Mouse (Mus musculus) embryonic stem cell, embryonic (primary cell): Measurements from ENCODE around the gene Ctrb1.

Experiments used
- CTCF ChIA-PET, 4 experiments: fragments of 300-600 bp in 2 of 4; fragments of 350-600 bp in 2 of 4; sonication (Branson Sonifier 250); formaldehyde crosslinking; loops; one replicate each; lab custom pipeline; 2022; ENCODE audit warnings: inconsistent platforms in 2 of 4; lab: Charles Lee
- POLR2A ChIA-PET, 4 experiments: fragments of 300-600 bp in 2 of 4; fragments of 350-600 bp in 2 of 4; sonication (Branson Sonifier 250); formaldehyde crosslinking; loops; one replicate each; lab custom pipeline; 2022; ENCODE audit warnings: antibody characterized with exemption in 4 of 4, inconsistent platforms in 1 of 4; lab: Charles Lee

Gene Ctrb1

GRCm38 (mm10) chr8:111709223-111709622 is 18.4 kb upstream of the Ctrb1 start:
- POLR2A ChIA-PET = interaction anchor here in 2 of 4 experiments (1.1 to 3.4 kb wide), 4 partner anchors 9 to 211 kb away, joined by 3 to 16 read pairs (median 4); no protein-coding TSS in a partner anchor

GRCm38 (mm10) chr8:111708265-111708664 is 17.5 kb upstream of the Ctrb1 start:
- POLR2A ChIA-PET = interaction anchor here in 2 of 4 experiments (0.5 to 3.4 kb wide), 4 partner anchors 11 to 788 kb away, joined by 3 to 16 read pairs (median 4); partner anchors contain the start of gene St3gal2 (in 1 of the 2)
- CTCF ChIA-PET = interaction anchor here in 2 of 4 experiments (0.6 to 1.3 kb wide), 4 partner anchors 9 to 325 kb away, joined by 3 to 10 read pairs (median 4); no protein-coding TSS in a partner anchor

More at GRCm38 (mm10) chr8:111709223-111709622, 18.4 kb upstream of the Ctrb1 start:
- CTCF ChIA-PET = interaction anchor here in 3 of 4 experiments (0.6 to 1.3 kb wide), 4 partner anchors 8 to 324 kb away, joined by 3 to 5 read pairs (median 4); no protein-coding TSS in a partner anchor

DNA sequence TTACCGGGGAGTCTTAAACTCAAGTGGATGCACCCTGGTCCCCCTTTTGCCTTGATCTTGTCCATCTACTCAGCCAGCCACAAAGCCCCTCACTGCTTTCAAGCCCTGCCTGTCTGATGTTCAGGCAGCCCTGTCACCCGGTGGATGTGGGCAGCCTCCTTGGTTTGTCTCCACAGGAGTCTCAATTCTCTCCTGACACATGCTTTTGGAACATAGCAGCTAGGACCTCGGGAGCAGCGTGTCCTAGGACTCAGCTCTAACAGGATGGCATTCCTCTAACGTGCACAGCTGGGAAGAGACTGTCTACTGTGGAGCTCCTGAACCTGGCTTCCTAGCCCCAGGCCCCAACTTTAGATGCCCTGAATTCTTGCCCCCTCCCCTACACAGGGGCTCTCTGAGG is 14.9 kb upstream of the Ctrb1 start:
- CTCF ChIA-PET = interaction anchor here in 2 of 4 experiments (0.6 to 1.1 kb wide), 2 partner anchors 14 to 175 kb away, joined by 3 to 4 read pairs; no protein-coding TSS in a partner anchor
- POLR2A ChIA-PET = interaction anchor here (0.5 to 2.2 kb wide), 7 partner anchors 11 to 334 kb away, joined by 3 to 8 read pairs (median 3); no protein-coding TSS in a partner anchor

DNA sequence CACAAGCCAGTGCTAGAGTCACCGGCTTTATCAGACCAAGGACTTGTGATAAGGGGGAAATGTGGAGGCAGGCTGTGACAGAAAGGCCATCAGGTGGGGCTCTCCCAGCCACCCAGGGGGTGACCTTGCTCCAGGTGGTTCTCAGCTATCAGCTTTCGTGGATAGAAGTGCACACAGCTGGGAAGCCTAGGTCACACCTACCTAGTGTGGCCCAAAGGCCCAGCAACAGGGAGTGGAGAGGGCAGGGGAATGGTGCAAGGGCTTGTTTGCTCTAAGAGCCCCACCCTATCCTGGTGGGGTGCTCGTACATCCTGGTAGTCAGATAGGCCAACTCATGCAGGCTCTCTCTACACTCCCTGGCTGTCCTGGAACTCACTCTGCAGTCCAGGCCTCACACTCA is 14.4 kb upstream of the Ctrb1 start:
- ChIA-PET POLR2A (interaction anchor here (0.5 to 2.2 kb wide), 8 partner anchors 11 to 334 kb away, joined by 3 to 8 read pairs (median 4); partner anchors contain the start of gene Cfdp1 (in 1 of the 4)), CTCF (interaction anchor here in 1 of 4 experiments (1.1 kb wide), 1 partner anchor 13 kb away, joined by 4 read pairs; no protein-coding TSS in a partner anchor)

DNA sequence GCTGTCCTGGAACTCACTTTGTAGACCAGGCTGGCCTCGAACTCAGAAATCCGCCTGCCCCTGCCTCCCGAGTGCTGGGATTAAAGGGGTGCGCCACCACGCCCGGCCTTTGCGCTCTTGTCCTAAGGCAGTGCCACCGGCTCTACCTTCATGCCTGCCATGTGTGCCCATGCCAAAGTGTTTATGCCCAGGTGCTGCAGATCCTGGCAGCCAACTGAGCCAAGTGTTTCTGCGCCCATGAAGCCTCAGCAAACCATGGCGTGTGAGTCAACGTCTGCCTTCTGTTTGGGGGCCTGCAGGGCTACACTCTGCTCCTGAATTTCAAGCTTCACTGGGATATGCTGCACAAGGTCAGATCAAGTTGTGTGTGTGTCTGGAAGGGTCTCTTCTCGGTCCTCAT is 13.8 kb upstream of the Ctrb1 start:
- ChIA-PET POLR2A (interaction anchor here (0.5 to 2.2 kb wide), 6 partner anchors 12 to 707 kb away, joined by 3 to 6 read pairs (median 5); partner anchors contain the start of gene Cfdp1 (in 1 of the 4)), CTCF (interaction anchor here in 1 of 4 experiments (1.1 kb wide), 1 partner anchor 13 kb away, joined by 4 read pairs; no protein-coding TSS in a partner anchor)

DNA sequence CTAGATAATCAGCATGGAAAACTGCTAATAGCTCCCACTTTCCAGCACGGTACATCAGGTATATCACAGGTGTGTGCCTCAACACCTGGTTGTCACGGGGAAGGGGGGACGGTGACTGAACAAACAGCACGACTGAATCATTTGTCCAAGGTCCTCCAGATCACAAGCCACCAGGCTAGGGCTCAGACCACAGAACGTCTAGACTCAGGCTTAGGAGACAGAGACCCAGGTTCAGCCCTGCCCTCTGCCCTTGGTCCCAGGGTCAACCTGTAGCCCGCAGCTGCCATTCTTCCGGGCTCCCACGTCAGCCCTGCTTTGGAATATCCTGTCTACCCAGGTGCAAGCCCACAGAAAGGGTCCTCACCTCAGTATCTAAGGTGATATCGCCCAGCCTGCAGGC is 10.6 kb upstream of the Ctrb1 start:
- ChIA-PET CTCF (interaction anchor here in 2 of 4 experiments (0.6 to 2.4 kb wide), 3 partner anchors 14 to 400 kb away, joined by 5 to 9 read pairs (median 5); no protein-coding TSS in a partner anchor), POLR2A (interaction anchor here in 2 of 4 experiments (0.7 to 1.1 kb wide), 3 partner anchors 14 to 30 kb away, joined by 3 to 4 read pairs (median 3); no protein-coding TSS in a partner anchor)

DNA sequence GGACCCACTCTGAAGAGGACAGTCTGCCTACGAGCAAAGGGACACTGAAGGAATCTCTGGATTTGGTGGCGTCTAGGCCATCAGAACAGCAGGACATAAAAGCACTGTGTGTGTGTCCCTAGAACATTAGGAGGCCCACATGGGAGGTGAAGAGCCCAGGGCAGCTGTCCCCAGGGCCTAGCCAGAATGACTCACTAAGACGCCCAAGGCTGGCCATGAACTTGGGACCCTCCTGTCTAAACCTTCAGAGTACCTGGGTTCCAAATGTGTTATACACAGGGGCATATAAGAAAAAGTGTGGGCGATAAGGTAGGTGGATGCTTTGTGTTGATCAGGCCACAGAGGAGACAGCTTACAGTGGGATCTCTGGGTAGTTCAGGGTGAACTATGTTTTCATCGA is 9.9 kb upstream of the Ctrb1 start:
- ChIA-PET CTCF (interaction anchor here in 1 of 4 experiments (0.6 to 2.4 kb wide), 2 partner anchors 20 to 88 kb away, joined by 3 to 9 read pairs; no protein-coding TSS in a partner anchor), POLR2A (interaction anchor here in 1 of 4 experiments (0.9 to 1.5 kb wide), 3 partner anchors 17 to 46 kb away, joined by 3 read pairs; no protein-coding TSS in a partner anchor)

GRCm38 (mm10) chr8:111700201-111700600 is 9.4 kb upstream of the Ctrb1 start:
- ChIA-PET POLR2A (interaction anchor here in 1 of 4 experiments (1.1 to 1.5 kb wide), 2 partner anchors 31 to 46 kb away, joined by 3 read pairs; no protein-coding TSS in a partner anchor), CTCF (interaction anchor here in 1 of 4 experiments (2.4 kb wide), 1 partner anchor 19 kb away, joined by 9 read pairs; no protein-coding TSS in a partner anchor)

DNA sequence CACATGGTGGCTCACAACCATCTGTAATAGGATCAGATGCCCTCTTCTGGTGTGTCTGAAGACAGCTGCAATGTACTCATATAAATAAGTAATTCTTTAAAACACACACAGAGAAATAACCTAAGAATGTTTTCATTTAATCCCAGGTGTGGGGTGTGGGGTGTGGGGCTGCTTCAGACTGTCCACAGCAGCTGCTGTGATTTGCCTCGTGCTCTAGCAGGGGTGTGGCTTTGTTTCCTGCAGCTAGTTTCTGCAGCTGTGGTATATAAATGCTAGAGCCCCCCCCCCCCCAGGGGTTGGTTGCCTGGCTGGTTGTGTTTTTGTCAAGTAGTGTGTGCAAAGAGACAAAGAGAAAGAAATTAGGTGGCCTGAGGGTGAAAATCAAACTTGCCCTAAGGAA is 8.2 kb upstream of the Ctrb1 start:
- ChIA-PET CTCF (interaction anchor here in 3 of 4 experiments (0.6 to 0.9 kb wide), 6 partner anchors 41 to 1728 kb away, joined by 3 to 9 read pairs (median 6); partner anchors contain the start of gene Znrf1 (in 1 of the 3)), POLR2A (interaction anchor here in 3 of 4 experiments (0.6 to 1.3 kb wide), 6 partner anchors 9 to 349 kb away, joined by 3 to 4 read pairs (median 3); partner anchors contain the start of gene Ctrb1 (in 1 of the 3))

- POLR2A ChIA-PET = interaction anchor here in 3 of 4 experiments (0.6 to 3.0 kb wide), 17 partner anchors 10 to 247 kb away, joined by 3 to 16 read pairs (median 3); partner anchors contain the start of gene Tmem231 (in 1 of the 3)
- CTCF ChIA-PET = interaction anchor here (0.6 to 2.6 kb wide), 15 partner anchors 9 to 243 kb away, joined by 3 to 12 read pairs (median 4); partner anchors contain the start of gene Gabarapl2 (in 1 of the 4)
These were observed 6.8 kb upstream of the Ctrb1 start for GRCm38 (mm10) chr8:111697655-111698054.

DNA sequence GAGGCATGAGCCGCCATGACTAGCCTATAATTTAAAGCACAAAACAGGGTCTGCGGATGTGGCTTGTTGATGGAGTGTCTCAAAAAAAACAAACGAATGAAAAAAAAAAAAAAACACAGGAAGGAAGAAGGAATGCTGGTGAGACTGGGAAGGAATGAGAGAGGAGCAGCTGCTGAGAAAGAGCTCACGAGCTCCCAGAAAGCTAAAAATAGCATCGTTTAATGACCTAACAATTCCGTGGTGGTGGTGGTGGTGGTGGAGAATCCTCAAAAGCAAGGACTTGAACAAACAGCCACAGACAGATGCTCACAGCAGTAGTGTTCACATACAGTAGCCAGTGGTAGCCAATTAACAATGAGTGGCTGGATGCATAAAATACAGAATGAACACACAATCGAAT is 4.6 kb upstream of the Ctrb1 start:
- POLR2A ChIA-PET = interaction anchor here in 1 of 4 experiments (3.0 kb wide), 1 partner anchor 12 kb away, joined by 16 read pairs; no protein-coding TSS in a partner anchor
- CTCF ChIA-PET = interaction anchor here in 3 of 4 experiments (0.6 to 2.6 kb wide), 3 partner anchors 14 to 361 kb away, joined by 3 to 12 read pairs (median 4); no protein-coding TSS in a partner anchor

DNA sequence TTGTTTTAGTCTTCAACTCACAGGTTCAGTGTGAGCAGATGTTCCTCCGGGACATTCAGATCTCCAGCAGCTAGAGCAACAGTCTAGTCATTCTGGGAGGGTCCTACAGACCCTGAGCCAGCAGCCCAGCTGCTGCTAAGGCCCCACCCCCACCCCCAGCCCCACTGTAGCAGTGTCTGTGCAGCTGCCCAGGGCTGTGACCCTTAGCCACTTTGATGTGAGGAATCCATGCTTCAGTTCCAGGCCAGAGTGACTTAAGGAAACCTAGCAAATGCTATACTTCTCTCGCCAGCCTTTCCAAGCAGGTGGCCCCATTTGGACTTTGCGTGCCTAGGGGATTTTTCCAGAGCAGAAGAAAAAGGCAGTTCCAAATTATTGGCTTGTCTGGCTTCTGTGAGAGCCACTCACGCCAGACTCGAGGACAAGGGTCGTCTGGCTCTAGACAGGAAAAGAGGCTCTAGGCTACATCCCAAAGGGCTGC is 2.5 kb upstream of the Ctrb1 start:
- CTCF ChIA-PET = interaction anchor here in 2 of 4 experiments (0.6 to 1.9 kb wide), 7 partner anchors 12 to 546 kb away, joined by 3 to 11 read pairs (median 4); no protein-coding TSS in a partner anchor
- POLR2A ChIA-PET = interaction anchor here in 3 of 4 experiments (0.6 to 2.6 kb wide), 14 partner anchors 11 to 340 kb away, joined by 3 to 9 read pairs (median 4); partner anchors contain the start of gene Zfp1 (in 1 of the 3)

- CTCF ChIA-PET = interaction anchor here in 2 of 4 experiments (0.9 to 2.2 kb wide), 2 partner anchors 10 to 137 kb away, joined by 6 read pairs; no protein-coding TSS in a partner anchor
These were observed 3.9 kb downstream of the Ctrb1 start for GRCm38 (mm10) chr8:111686881-111687280.

DNA sequence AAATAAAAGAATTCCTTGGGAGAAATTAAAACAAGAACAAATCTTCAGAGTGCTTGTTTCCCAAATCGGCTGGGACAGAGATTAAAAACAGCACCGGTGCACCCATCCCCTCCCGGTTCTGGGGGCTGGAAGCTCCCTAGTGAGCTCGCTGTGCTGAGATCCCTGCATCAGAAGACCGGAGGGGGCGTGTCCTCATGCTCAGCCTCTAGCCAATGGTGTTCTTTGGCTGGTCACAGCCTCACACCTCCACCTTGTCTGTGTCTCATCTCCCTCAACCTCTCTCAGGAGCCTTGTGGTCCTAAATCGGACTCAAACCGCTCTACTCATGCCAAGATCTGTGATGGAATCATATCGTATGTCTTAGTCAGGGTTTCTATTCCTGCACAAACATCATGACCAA is 8.3 kb downstream of the Ctrb1 start:
- POLR2A ChIA-PET = interaction anchor here (0.5 to 2.5 kb wide), 7 partner anchors 11 to 282 kb away, joined by 3 to 9 read pairs (median 4); partner anchors contain the start of gene Zfp1 (in 1 of the 4)
- CTCF ChIA-PET = interaction anchor here in 2 of 4 experiments (0.7 to 3.1 kb wide), 4 partner anchors 9 to 352 kb away, joined by 3 to 14 read pairs (median 6); no protein-coding TSS in a partner anchor

More at GRCm38 (mm10) chr8:111686881-111687280, 3.9 kb downstream of the Ctrb1 start:
- POLR2A ChIA-PET = interaction anchor here in 2 of 4 experiments (0.6 to 1.3 kb wide), 3 partner anchors 11 to 254 kb away, joined by 3 to 5 read pairs (median 4); partner anchors contain the start of gene Gabarapl2 (in 1 of the 2)

DNA sequence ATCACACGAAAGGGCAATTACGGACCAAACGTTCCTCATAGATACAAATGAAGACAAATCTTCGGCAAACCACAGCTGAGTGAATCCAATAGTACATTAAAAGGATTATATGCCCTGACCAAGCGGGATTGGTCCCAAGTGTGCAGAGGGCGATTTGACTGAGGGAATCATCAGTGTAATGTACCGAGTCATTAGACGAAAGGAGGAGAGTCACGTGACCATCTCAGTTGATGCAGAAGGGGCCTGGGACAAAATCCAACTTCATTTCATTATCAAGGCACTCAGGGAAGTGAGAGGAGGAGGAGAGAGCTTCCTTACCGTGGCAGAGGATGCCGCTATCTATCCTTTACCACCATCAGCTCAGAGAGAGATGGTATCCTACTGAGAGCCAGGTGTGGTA is 9.7 kb downstream of the Ctrb1 start:
- ChIA-PET POLR2A (interaction anchor here (0.7 to 2.5 kb wide), 16 partner anchors 10 to 352 kb away, joined by 3 to 9 read pairs (median 3); partner anchors contain the start of genes Ctrb1 (in 1 of the 4) and Zfp1 (in 1 of the 4)), CTCF (interaction anchor here (0.5 to 3.1 kb wide), 67 partner anchors 8 to 1642 kb away, joined by 3 to 16 read pairs (median 4); partner anchors contain the start of genes Ctrb1 (in 3 of the 4), Cfdp1 (in 1 of the 4), Zfp1 (in 1 of the 4) and Znrf1 (in 1 of the 4))

DNA sequence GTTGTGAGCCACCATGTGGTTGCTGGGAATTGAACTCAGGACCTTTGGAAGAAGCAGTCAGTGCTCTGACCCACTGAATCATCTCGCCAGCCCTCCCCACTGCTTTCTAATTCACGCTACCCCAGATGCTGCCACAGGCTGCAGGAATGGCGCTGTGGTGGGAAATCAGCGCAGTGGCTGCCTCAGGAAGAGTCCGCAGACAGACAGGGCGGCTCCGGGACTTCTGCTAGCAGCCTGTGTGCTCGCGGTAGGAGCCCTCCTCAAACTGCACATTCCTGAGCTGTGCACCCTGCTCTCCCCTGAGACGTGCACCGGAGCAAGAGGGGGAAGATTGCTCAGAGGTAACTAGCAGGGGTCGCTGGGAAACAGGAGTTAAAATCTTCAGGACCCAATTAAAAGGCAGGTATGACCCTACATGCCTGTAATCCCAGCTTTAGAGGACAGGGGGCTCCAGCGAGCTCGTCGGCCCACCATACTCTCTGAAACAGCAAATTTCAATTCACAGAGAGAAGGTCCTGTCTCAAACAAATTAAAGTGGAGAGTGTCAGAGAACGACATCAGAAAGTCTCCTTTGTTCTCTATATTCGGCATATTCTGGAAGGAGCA is 10.3 kb downstream of the Ctrb1 start:
- ChIA-PET CTCF (interaction anchor here (0.5 to 3.1 kb wide), 68 partner anchors 9 to 405 kb away, joined by 3 to 16 read pairs (median 4); partner anchors contain the start of genes Ctrb1 (in 2 of the 4), Cfdp1 (in 1 of the 4), Zfp1 (in 1 of the 4) and Znrf1 (in 1 of the 4)), POLR2A (interaction anchor here (0.7 to 2.5 kb wide), 16 partner anchors 11 to 353 kb away, joined by 3 to 9 read pairs (median 3); partner anchors contain the start of genes Ctrb1 (in 1 of the 4) and Zfp1 (in 1 of the 4))
